Mouse (Mus musculus): ENCODE measurements at regions not wholly inside any gene's neighbourhood (a gene's known extent, or its start where the extent isn't known, plus 50 kb on each side); places are given as distances from the start of the nearest gene placed in this dataset.

DNA sequence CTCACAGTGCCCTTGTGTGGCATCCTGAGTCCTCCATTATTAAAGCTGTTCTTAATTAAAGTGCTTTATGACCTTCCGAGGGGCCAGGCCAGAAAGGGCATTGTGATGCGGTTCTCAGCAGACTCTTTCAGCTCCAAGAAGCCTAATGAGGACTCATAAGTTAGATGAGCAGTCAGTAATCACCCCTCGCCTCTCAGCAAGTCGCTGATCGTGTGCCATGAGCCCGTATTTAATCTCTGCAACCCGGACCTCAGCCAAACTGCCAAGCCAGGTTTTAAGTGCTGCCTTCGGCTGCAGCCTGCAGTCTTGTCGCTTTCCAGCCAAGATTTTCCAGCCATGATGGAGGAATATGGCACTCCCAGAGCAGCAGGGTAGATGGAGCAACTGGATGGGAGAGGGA is 56.1 kb upstream of the Rbfox1 start:
- no peaks in the 10 kb centered on the region for H3K36me3 ChIP-seq
- H3K9me3 ChIP-seq: 0 out of 2 replicates have a peak, but pooled peaks cover 3% of the 10 kb centered on the region
- no peak for ATAC-seq (ENCODE audit: low FRiP score, low read depth)
- no peaks in the 10 kb centered on the region for H3K4me1 ChIP-seq
- no peak overlapping the region for H3K4me2 ChIP-seq (replicated peaks)
- WGBS: 20% methylated on average over 9 of the region's 9 CpGs
- no peak overlapping the region for H3K27ac ChIP-seq
- H3K27me3 ChIP-seq: no peaks in the 10 kb centered on the region
- no peak overlapping the region for H3K4me3 ChIP-seq
- no peak overlapping the region for H3K9ac ChIP-seq

DNA sequence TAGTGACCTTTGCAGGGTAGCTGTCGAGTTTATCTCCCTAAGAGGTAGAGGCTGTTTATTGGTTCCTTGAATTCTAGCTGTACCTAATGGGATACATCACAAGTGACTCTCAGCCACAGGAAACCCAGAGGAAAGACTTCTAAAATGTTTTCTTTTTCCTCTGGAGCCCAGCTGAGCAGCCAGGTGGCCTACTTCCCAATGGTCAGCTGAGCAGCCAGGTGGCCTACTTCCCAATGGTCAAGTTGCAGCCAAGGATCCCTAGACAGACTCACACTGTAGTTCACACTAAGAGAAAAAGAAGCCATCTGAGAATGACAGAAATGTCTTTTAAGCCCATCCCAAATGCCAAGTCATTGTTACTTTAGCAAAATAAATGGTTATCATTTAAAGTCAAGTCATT is 61.8 kb upstream of the Rbfox1 start:
- 0 out of 2 replicates have a peak, but pooled peaks cover 1% of the 10 kb centered on the region for H3K9me3 ChIP-seq
- no peak overlapping the region for H3K27ac ChIP-seq
- 32% methylated on average over 1 of the region's 1 CpGs for WGBS
- H3K4me2 ChIP-seq (replicated peaks): no peak overlapping the region
- H3K9ac ChIP-seq: no peak overlapping the region
- ATAC-seq (ENCODE audit: low FRiP score, low read depth): no peak
- no peaks in the 10 kb centered on the region for H3K27me3 ChIP-seq
- H3K36me3 ChIP-seq: no peaks in the 10 kb centered on the region
- no peak overlapping the region for H3K4me3 ChIP-seq
- no peaks in the 10 kb centered on the region for H3K4me1 ChIP-seq

DNA sequence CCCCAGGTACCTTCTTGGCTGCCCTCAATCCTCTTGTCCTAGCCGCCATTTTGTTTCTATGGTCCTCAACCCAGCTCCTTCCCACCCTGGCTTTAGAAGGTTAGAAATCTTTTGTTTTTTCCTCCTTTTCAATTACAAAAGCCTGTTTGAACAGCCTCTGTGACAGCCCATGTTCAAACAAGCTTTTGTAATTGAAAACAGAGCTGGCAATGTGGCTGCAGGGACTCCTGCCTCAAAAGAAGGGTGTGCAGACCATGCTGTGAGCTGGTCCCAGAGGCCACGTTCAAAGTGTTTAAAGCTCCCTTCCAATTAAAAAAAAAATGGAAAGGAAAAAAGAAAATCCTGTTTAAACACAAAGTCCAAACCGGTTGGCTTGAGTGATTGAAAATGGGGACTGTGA is 68.0 kb upstream of the Rbfox1 start:
- H3K9me3 ChIP-seq: no peaks in the 10 kb centered on the region
- no peak for ATAC-seq (ENCODE audit: low FRiP score, low read depth)

DNA sequence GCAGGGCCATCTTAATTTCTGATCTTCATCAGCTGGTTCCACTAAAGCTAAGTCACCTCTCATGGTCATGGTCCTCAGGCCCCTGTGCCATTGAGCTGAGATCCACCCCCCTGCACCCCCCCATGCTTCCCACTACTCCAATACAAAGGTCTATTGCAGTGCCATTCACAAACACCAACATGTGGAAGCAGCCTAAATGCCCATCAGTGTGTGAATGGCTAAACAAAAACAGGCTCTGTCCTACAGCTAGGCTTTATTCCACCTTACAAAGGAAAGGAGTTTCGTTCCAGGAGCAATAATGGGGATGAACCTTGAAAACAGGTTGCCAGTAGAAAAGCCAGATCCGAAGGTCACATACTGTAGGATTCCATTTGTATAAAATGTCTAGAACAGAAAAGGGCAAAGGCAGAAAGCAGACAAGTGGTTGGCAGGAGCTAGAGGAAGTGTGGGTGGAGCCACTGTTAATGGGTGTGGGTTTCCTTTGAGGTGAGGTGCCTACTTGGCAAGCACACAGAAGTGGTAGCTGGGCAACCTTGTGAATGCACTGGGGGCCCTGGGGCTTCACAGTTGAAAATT is 72.8 kb upstream of the Rbfox1 start:
- H3K36me3 ChIP-seq: no peaks in the 10 kb centered on the region
- H3K4me1 ChIP-seq: no peaks in the 10 kb centered on the region
- no peak overlapping the region for H3K4me2 ChIP-seq (replicated peaks)
- H3K9me3 ChIP-seq: no peaks in the 10 kb centered on the region
- 83% methylated on average over 2 of the region's 2 CpGs for WGBS
- no peak overlapping the region for H3K4me3 ChIP-seq
- no peak for ATAC-seq (ENCODE audit: low FRiP score, low read depth)
- H3K27ac ChIP-seq: no peak overlapping the region
- H3K27me3 ChIP-seq: no peaks in the 10 kb centered on the region
- no peak overlapping the region for H3K9ac ChIP-seq

More for the DNA sequence above, 68.0 kb upstream of the Rbfox1 start:
- Histone ChIP-seq H3K36me3 (no peaks in the 10 kb centered on the region), H3K27me3 (no peaks in the 10 kb centered on the region), H3K4me1 (no peaks in the 10 kb centered on the region), H3K9ac (no peak overlapping the region), H3K4me2 (replicated peaks) (no peak overlapping the region), H3K4me3 (no peak overlapping the region), H3K27ac (no peak overlapping the region)
- 31% methylated on average over 3 of the region's 3 CpGs for WGBS

DNA sequence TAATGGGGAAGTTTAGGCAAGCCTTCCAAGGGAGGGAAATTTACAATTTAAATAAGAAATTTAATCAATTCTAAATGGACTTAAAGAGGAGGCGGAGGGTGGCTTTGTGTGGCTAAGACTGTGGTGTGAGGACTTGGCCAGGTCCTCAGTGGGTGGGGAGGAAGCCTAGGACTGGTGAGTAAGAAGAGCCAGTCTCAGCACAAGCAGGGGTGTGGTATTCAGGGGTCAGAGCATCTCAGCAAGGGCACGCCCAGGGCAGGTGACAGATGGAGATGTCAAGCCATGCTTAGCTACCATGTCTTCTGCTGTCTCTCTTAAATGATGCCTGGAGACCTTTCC is 73.5 kb upstream of the Rbfox1 start:
- no peak for ATAC-seq (ENCODE audit: low FRiP score, low read depth)
- WGBS: 52% methylated on average over 2 of the region's 2 CpGs
- H3K27me3 ChIP-seq: no peaks in the 10 kb centered on the region
- H3K4me2 ChIP-seq (replicated peaks): no peak overlapping the region
- H3K9ac ChIP-seq: no peak overlapping the region
- no peaks in the 10 kb centered on the region for H3K4me1 ChIP-seq
- H3K4me3 ChIP-seq: no peak overlapping the region
- no peaks in the 10 kb centered on the region for H3K36me3 ChIP-seq
- no peaks in the 10 kb centered on the region for H3K9me3 ChIP-seq
- no peak overlapping the region for H3K27ac ChIP-seq

DNA sequence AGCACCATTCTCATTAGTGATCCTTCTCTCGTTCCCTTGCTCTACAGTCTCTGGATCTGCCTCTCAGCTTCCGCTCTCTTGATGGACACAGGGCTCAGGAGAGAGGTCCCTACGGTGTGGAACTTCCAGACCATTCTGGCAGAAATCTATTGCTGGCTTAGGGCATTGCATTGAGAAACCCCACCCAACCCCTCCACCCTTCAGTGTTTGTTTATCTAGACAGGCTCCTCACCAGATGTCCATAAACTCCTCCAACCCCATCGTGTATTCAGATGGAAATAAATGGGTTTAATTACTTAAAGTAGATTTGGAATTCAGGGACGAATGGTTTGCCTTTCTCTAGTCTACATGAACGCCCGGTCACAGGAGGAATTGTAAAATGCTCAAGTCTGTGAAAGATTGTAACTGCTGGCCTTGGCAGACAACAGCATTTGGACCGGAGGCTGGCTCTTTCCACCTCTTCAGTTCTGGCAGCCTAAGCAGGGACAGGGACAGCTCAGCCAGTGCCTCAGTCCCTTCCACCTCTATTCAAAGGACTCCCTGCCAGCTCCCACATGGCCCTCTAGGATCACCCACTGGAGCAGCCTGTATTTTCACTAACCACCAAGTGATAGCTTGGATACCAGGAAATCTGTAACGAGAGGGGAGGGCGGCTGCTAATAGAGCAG is 74.0 kb upstream of the Rbfox1 start:
- WGBS: 56% methylated on average over 10 of the region's 10 CpGs
- ATAC-seq (ENCODE audit: low FRiP score, low read depth): no peak
- no peak overlapping the region for H3K4me3 ChIP-seq
- H3K36me3 ChIP-seq: no peaks in the 10 kb centered on the region
- H3K4me2 ChIP-seq (replicated peaks): no peak overlapping the region
- H3K27me3 ChIP-seq: no peaks in the 10 kb centered on the region
- H3K9me3 ChIP-seq: no peaks in the 10 kb centered on the region
- no peak overlapping the region for H3K9ac ChIP-seq
- no peaks in the 10 kb centered on the region for H3K4me1 ChIP-seq
- H3K27ac ChIP-seq: no peak overlapping the region

DNA sequence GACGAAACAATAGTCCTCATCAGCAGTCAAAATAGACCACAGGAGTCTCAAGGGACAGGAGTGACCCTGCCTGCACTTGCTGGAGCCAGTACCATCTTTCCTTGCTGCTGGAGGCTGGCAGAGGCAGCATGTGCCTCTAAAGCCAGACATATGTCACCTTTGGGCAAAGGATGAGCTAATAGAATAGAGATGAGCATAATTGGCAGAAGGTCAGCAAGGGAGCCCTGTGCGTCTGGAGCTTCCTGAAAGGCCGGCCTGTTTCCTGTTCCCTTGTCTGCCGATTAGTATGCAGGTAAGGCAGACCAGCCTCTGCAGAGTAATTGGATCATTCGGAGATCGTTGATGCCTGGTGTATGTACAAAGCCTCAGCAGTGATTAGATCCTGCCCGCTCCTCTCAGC is 87.0 kb upstream of the Rbfox1 start:
- ATAC-seq (ENCODE audit: low FRiP score, low read depth): no peak
- 70% methylated on average over 7 of the region's 7 CpGs for WGBS
- no peak overlapping the region for H3K9ac ChIP-seq
- no peaks in the 10 kb centered on the region for H3K27me3 ChIP-seq
- no peaks in the 10 kb centered on the region for H3K9me3 ChIP-seq
- no peaks in the 10 kb centered on the region for H3K36me3 ChIP-seq
- no peak overlapping the region for H3K4me3 ChIP-seq
- H3K4me2 ChIP-seq (replicated peaks): no peak overlapping the region
- no peak overlapping the region for H3K27ac ChIP-seq
- no peaks in the 10 kb centered on the region for H3K4me1 ChIP-seq

DNA sequence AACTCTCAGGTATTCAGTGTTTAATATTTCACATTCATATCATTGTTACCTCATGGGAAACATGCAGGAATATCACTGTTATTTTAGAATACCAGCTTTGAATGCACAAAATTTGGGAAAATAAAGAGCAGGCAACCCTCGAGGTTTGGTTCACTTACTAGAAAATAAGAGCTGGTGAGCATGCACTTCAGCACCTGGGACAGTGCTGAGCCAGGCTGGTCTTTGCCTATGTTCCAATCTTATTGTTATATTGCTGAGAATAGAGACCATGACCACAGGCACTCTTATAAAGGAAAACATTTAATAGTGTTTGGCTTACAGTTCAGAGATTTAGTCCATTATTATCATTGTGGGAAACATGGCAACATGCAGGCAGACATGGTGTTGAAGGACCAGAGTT is 92.9 kb upstream of the Rbfox1 start:
- H3K9ac ChIP-seq: no peak overlapping the region
- no peak overlapping the region for H3K4me2 ChIP-seq (replicated peaks)
- WGBS: 48% methylated on average over 1 of the region's 1 CpGs
- ATAC-seq (ENCODE audit: low FRiP score, low read depth): no peak
- H3K27me3 ChIP-seq: no peaks in the 10 kb centered on the region
- H3K27ac ChIP-seq: no peak overlapping the region
- 0 out of 2 replicates have a peak, but pooled peaks cover 3% of the 10 kb centered on the region for H3K9me3 ChIP-seq
- H3K36me3 ChIP-seq: no peaks in the 10 kb centered on the region
- no peak overlapping the region for H3K4me3 ChIP-seq
- H3K4me1 ChIP-seq: no peaks in the 10 kb centered on the region

DNA sequence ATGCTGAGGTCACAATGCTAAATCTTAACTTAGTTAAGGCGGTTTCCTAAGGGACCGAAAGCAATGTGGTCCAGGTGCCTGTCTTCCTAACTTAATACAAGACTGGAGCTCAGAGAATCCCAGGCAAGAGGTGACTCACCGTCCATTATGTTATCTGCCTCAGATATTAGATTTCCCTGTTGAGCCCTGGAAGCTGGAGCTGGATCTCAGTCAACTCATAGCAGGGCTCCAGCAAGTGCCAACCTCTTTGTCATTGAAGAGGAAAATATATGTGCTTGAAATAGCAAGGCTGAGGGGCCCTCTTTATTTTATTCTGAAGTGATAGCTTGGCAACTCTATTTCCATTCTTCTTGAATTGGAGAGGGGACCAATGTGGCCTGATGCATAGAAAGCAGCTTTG is 95.0 kb upstream of the Rbfox1 start:
- no peak overlapping the region for H3K27ac ChIP-seq
- 80% methylated on average over 3 of the region's 3 CpGs for WGBS
- no peaks in the 10 kb centered on the region for H3K36me3 ChIP-seq
- H3K4me2 ChIP-seq (replicated peaks): no peak overlapping the region
- H3K9ac ChIP-seq: no peak overlapping the region
- H3K9me3 ChIP-seq: 0 out of 2 replicates have a peak, but pooled peaks cover 3% of the 10 kb centered on the region
- H3K4me3 ChIP-seq: no peak overlapping the region
- no peaks in the 10 kb centered on the region for H3K27me3 ChIP-seq
- H3K4me1 ChIP-seq: no peaks in the 10 kb centered on the region
- ATAC-seq (ENCODE audit: low FRiP score, low read depth): no peak

DNA sequence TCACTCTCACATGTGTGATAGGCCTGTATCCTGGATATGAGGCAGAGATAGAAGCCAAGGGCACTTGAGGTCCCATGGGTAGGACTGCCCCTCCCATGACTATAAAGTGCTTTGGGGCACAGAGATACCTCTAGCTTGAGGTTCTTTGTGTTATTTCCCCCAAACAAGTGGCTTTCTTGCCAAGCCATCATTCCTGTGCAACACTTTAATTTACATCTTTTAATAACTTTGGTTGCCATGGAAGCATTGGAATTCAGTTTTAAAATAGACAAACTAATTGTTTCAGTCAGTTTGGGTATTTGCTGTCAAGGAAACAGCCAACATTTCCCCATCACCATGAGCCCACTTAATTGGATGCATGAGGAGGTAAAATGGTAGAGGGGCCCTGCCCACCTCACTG is 97.9 kb upstream of the Rbfox1 start:
- no peak overlapping the region for H3K4me2 ChIP-seq (replicated peaks)

DNA sequence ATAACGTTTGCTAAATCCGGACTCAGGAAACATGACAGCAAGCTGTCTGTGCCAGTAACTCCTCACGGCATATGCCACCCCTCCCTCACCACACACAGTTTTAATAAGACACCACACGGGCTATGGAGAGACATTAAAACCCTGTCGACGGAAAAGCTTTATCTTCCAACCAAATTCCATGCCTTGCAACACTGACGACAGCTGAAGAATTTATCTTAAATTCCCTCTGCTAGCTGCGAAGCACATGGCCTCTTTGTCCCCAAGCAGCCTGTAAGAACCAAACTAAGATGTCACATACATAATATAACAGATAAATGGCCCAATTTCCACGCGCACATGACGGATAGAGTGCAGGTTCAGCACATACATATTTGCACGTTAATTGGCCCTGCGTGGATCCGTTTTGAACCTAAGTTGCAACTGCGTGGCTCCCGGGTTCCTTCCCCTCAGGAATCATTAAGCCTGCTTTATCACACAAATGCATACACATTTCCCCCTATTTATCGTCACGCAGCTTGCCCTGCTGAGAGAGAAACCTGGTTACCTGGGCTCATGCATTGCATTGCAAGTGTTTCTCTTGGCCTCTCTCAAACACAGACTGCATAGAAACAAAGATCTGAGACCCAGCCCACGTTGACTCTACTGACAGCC is 118.3 kb upstream of the Rbfox1 start:
- WGBS: 84% methylated on average over 19 of the region's 19 CpGs

More for the DNA sequence above, 97.9 kb upstream of the Rbfox1 start:
- no peaks in the 10 kb centered on the region for H3K27me3 ChIP-seq
- no peaks in the 10 kb centered on the region for H3K36me3 ChIP-seq
- H3K9ac ChIP-seq: no peak overlapping the region
- no peaks in the 10 kb centered on the region for H3K4me1 ChIP-seq
- 0 out of 2 replicates have a peak, but pooled peaks cover 3% of the 10 kb centered on the region for H3K9me3 ChIP-seq
- no peak overlapping the region for H3K4me3 ChIP-seq
- no peak overlapping the region for H3K27ac ChIP-seq
- no peak for ATAC-seq (ENCODE audit: low FRiP score, low read depth)

DNA sequence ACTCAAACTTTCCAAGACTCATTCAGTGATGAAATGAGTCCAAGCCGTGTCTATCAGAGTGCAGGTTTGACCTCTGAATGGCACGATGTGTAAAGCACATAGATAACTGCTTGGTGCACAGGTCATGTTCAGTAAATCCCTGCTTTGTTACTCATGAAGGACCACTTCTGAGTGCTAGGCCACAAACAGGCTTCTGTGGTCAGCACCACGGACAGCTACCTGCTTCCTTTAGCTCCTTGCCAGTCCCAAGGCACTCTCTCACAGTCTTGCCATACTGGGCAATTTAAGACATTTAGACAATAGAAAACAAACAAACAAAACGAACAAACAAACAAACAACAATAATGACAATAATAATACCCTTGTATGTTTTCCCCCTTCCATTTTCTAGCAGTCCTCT is 120.0 kb upstream of the Rbfox1 start:
- Histone ChIP-seq H3K27me3 (no peaks in the 10 kb centered on the region), H3K4me1 (no peaks in the 10 kb centered on the region), H3K4me2 (replicated peaks) (no peak overlapping the region), H3K4me3 (no peak overlapping the region), H3K9me3 (no peaks in the 10 kb centered on the region), H3K36me3 (no peaks in the 10 kb centered on the region), H3K27ac (no peak overlapping the region), H3K9ac (no peak overlapping the region)
- WGBS: 28% methylated on average over 4 of the region's 4 CpGs
- ATAC-seq (ENCODE audit: low FRiP score, low read depth): no peak

More for the DNA sequence above, 118.3 kb upstream of the Rbfox1 start:
- no peaks in the 10 kb centered on the region for H3K36me3 ChIP-seq
- no peaks in the 10 kb centered on the region for H3K9me3 ChIP-seq
- H3K4me1 ChIP-seq: no peaks in the 10 kb centered on the region
- H3K27me3 ChIP-seq: no peaks in the 10 kb centered on the region
- H3K4me3 ChIP-seq: no peak overlapping the region
- no peak for ATAC-seq (ENCODE audit: low FRiP score, low read depth)
- H3K27ac ChIP-seq: no peak overlapping the region
- no peak overlapping the region for H3K4me2 ChIP-seq (replicated peaks)
- H3K9ac ChIP-seq: no peak overlapping the region

DNA sequence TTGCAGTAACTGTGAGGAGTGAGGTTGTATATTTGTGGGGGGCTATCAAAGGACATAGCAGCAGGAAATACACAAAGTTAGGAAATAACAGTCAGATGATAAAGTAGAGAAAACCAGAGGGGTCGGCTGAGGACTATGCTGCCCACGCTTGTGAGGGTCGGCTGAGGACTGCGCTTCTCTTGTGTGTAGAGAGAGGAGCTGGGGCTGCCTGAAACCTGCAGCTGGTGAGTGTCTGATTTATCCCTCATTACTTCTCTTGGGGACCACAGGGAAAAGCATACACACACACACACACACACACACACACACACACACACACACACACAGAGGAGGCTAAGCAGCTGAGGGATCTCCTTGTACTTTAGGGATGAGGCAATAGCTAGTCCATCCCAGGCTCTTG is 124.3 kb upstream of the Rbfox1 start:
- Histone ChIP-seq H3K4me2 (replicated peaks) (no peak overlapping the region), H3K9ac (no peak overlapping the region), H3K4me3 (no peak overlapping the region), H3K4me1 (no peaks in the 10 kb centered on the region), H3K27ac (no peak overlapping the region), H3K9me3 (no peaks in the 10 kb centered on the region), H3K36me3 (no peaks in the 10 kb centered on the region), H3K27me3 (no peaks in the 10 kb centered on the region)
- ATAC-seq (ENCODE audit: low FRiP score, low read depth): no peak
- 84% methylated on average over 4 of the region's 4 CpGs for WGBS

All from limb, embryonic 13.5 days (tissue).